Mouse (Mus musculus) MEL (cell line): ENCODE results near the gene Tmem269. TPM values are rescaled to one million over a fixed set of nuclear protein-coding genes. Genes with fewer than 3 reads are reported as not detected.

Source experiments
- DNase-seq: peaks from one replicate; pipeline ENCODE4 v3.0.0; 2011; ENCODE audit warnings: low read depth, low spot score
- H3K27ac ChIP-seq: 2 replicates; pipeline ENCODE4 v1.5.1; 2012; ENCODE audit warnings: low read depth, mild to moderate bottlenecking, control low read depth, low read length, moderate library complexity; ENCODE audit not compliant: control insufficient read depth
- H3K27me3 ChIP-seq, 2 experiments: fragments of 150-350 bp in 1 of 2; sonication (generic) in 1 of 2; 2 replicates each; pipeline ENCODE4 v1.6.1; 2012; ENCODE audit warnings: low read length in 2 of 2, mild to moderate bottlenecking in 2 of 2, improper control_type of control experiment in 1 of 2, moderate library complexity in 1 of 2; ENCODE audit not compliant: insufficient read depth in 2 of 2, control insufficient read depth in 1 of 2
- H3K36me3 ChIP-seq, 2 experiments: 2 replicates each; pipeline ENCODE4 v1.6.1; 2012 to 2014; ENCODE audit warnings: low read length in 2 of 2, improper control_type of control experiment in 1 of 2, inconsistent platforms in 1 of 2, mild to moderate bottlenecking in 1 of 2; ENCODE audit not compliant: insufficient read depth in 2 of 2, control insufficient read depth in 1 of 2
- H3K4me1 ChIP-seq, 2 experiments: fragments of 150-350 bp in 1 of 2; sonication (generic) in 1 of 2; 2 replicates each; pipeline ENCODE4 v1.6.1; 2012; ENCODE audit warnings: low read length in 2 of 2, improper control_type of control experiment in 1 of 2, mild to moderate bottlenecking in 1 of 2; ENCODE audit not compliant: insufficient read depth in 2 of 2, control insufficient read depth in 1 of 2
- H3K4me3 ChIP-seq, 2 experiments: fragments of 150-350 bp in 1 of 2; sonication (generic) in 1 of 2; 2 replicates each; pipeline ENCODE4 v1.5.1; 2012; ENCODE audit warnings: low read depth in 2 of 2, low read length in 2 of 2, mild to moderate bottlenecking in 2 of 2, moderate library complexity in 2 of 2, control low read depth in 1 of 2, improper control_type of control experiment in 1 of 2; ENCODE audit not compliant: control insufficient read depth in 1 of 2, insufficient read depth in 1 of 2
- H3K79me2 ChIP-seq: 2 replicates; pipeline ENCODE4 v1.6.1; 2012; ENCODE audit warnings: mild to moderate bottlenecking, low read length, moderate library complexity; ENCODE audit not compliant: control insufficient read depth, poor library complexity, insufficient read depth
- H3K9ac ChIP-seq: 2 replicates; pipeline ENCODE4 v1.6.1; 2012; ENCODE audit warnings: low read depth, mild to moderate bottlenecking, control low read depth, low read length, moderate library complexity; ENCODE audit not compliant: control insufficient read depth, poor library complexity, severe bottlenecking
- H3K9me3 ChIP-seq: fragments of 150-350 bp; sonication (generic); replicated peaks from 2 replicates; pipeline ENCODE4 v1.6.1; 2012; ENCODE audit warnings: mild to moderate bottlenecking, low read length, improper control_type of control experiment, moderate library complexity; ENCODE audit not compliant: insufficient read depth
- BHLHE40 ChIP-seq: IDR thresholded peaks from 2 replicates; pipeline ENCODE4 v1.6.1; 2012; ENCODE audit warnings: low read depth, mild to moderate bottlenecking, inconsistent platforms, low read length, improper control_type of control experiment, borderline replicate concordance
- CHD1 ChIP-seq: IDR thresholded peaks from 2 replicates; pipeline ENCODE4 v1.6.1; 2012; ENCODE audit warnings: low read depth, mild to moderate bottlenecking, inconsistent platforms, low read length, improper control_type of control experiment
- CHD2 ChIP-seq: IDR thresholded peaks from 2 replicates; pipeline ENCODE4 v1.6.1; 2011; ENCODE audit warnings: low read length, improper control_type of control experiment
- CTCF ChIP-seq, 3 experiments: IDR thresholded peaks in 2 of 3; conservative IDR thresholded peaks in 1 of 3; 2 replicates each; pipeline ENCODE4 v1.5.1; 2011 to 2012; ENCODE audit warnings: low read length in 3 of 3, low read depth in 2 of 3, mild to moderate bottlenecking in 2 of 3, improper control_type of control experiment in 1 of 3, inconsistent platforms in 1 of 3, mixed read lengths in 1 of 3, moderate library complexity in 1 of 3; ENCODE audit not compliant: control insufficient read depth in 1 of 3, insufficient read depth in 1 of 3, poor library complexity in 1 of 3, severe bottlenecking in 1 of 3
- E2F4 ChIP-seq: IDR thresholded peaks from 2 replicates; pipeline ENCODE4 v1.6.1; 2011; ENCODE audit warnings: low read depth, low read length, improper control_type of control experiment, borderline replicate concordance
- ELF1 ChIP-seq: IDR thresholded peaks from 2 replicates; pipeline ENCODE4 v1.6.1; 2014; ENCODE audit warnings: low read depth, mild to moderate bottlenecking, inconsistent platforms, low read length, improper control_type of control experiment, moderate library complexity
- EP300 ChIP-seq, 2 experiments: IDR thresholded peaks; 2 replicates each; pipeline ENCODE4 v1.6.1; 2011; ENCODE audit warnings: improper control_type of control experiment in 2 of 2, low read length in 2 of 2, low read depth in 1 of 2, mild to moderate bottlenecking in 1 of 2
- ETS1 ChIP-seq: IDR thresholded peaks from 2 replicates; pipeline ENCODE4 v1.6.1; 2012; ENCODE audit warnings: low read depth, mild to moderate bottlenecking, inconsistent platforms, low read length, improper control_type of control experiment, moderate library complexity
- GABPA ChIP-seq: IDR thresholded peaks from 2 replicates; pipeline ENCODE4 v1.6.1; 2012; ENCODE audit warnings: low read depth, mild to moderate bottlenecking, inconsistent platforms, low read length, improper control_type of control experiment, moderate library complexity
- GATA1 ChIP-seq: IDR thresholded peaks from 2 replicates; pipeline ENCODE4 v1.6.1; 2011; ENCODE audit warnings: low read depth, low read length, improper control_type of control experiment
- HCFC1 ChIP-seq: IDR thresholded peaks from 2 replicates; pipeline ENCODE4 v1.6.1; 2012; ENCODE audit warnings: low read depth, mild to moderate bottlenecking, inconsistent platforms, low read length, improper control_type of control experiment, moderate library complexity
- JUND ChIP-seq: IDR thresholded peaks from 2 replicates; pipeline ENCODE4 v1.6.1; 2011; ENCODE audit warnings: low read depth, mild to moderate bottlenecking, improper control_type of control experiment, low read length
- KAT2A ChIP-seq: conservative IDR thresholded peaks from 2 replicates; pipeline ENCODE4 v1.6.1; 2012; ENCODE audit warnings: low read depth, low read length, improper control_type of control experiment, inconsistent platforms
- MAFK ChIP-seq: IDR thresholded peaks from 2 replicates; pipeline ENCODE4 v1.6.1; 2011; ENCODE audit warnings: low read depth, mild to moderate bottlenecking, low read length, improper control_type of control experiment, borderline replicate concordance
- MAX ChIP-seq: IDR thresholded peaks from 2 replicates; pipeline ENCODE4 v1.6.1; 2011; ENCODE audit warnings: low read length, improper control_type of control experiment
- MAZ ChIP-seq: IDR thresholded peaks from 2 replicates; pipeline ENCODE4 v1.6.1; 2012; ENCODE audit warnings: low read depth, mild to moderate bottlenecking, inconsistent platforms, low read length, improper control_type of control experiment
- MEF2A ChIP-seq: IDR thresholded peaks from 2 replicates; pipeline ENCODE4 v1.6.1; 2014; ENCODE audit warnings: low read depth, mild to moderate bottlenecking, inconsistent platforms, low read length, improper control_type of control experiment; ENCODE audit not compliant: poor library complexity, insufficient replicate concordance, severe bottlenecking; ENCODE audit errors: extremely low read depth
- MXI1 ChIP-seq: IDR thresholded peaks from 2 replicates; pipeline ENCODE4 v1.6.1; 2011; ENCODE audit warnings: mild to moderate bottlenecking, low read depth, low read length, improper control_type of control experiment
- MYB ChIP-seq: IDR thresholded peaks from 2 replicates; pipeline ENCODE4 v1.6.1; 2011; ENCODE audit warnings: mild to moderate bottlenecking, low read depth, low read length, improper control_type of control experiment
- MYC ChIP-seq: IDR thresholded peaks from 2 replicates; pipeline ENCODE4 v1.6.1; 2011; ENCODE audit warnings: low read depth, mild to moderate bottlenecking, low read length, improper control_type of control experiment, moderate library complexity
- NELFE ChIP-seq: IDR thresholded peaks from 2 replicates; pipeline ENCODE4 v1.6.1; 2011; ENCODE audit warnings: low read depth, low read length, improper control_type of control experiment
- NRF1 ChIP-seq: IDR thresholded peaks from 2 replicates; pipeline ENCODE4 v1.6.1; 2014; ENCODE audit warnings: low read depth, mild to moderate bottlenecking, inconsistent platforms, low read length, improper control_type of control experiment, moderate library complexity; ENCODE audit not compliant: poor library complexity, insufficient read depth, severe bottlenecking
- POLR2A ChIP-seq, 2 experiments: IDR thresholded peaks; 2 replicates each; pipeline ENCODE4 v1.6.1; 2011 to 2012; ENCODE audit warnings: low read length in 2 of 2, mild to moderate bottlenecking in 2 of 2, control low read depth in 1 of 2, improper control_type of control experiment in 1 of 2, low read depth in 1 of 2, moderate library complexity in 1 of 2; ENCODE audit not compliant: control insufficient read depth in 1 of 2, insufficient read depth in 1 of 2, poor library complexity in 1 of 2
- POLR2AphosphoS2 ChIP-seq: IDR thresholded peaks from 2 replicates; pipeline ENCODE4 v1.6.1; 2011; ENCODE audit warnings: low read length, improper control_type of control experiment
- POLR2AphosphoS5 ChIP-seq: IDR thresholded peaks from 2 replicates; pipeline ENCODE4 v1.6.1; 2012; ENCODE audit warnings: low read depth, borderline replicate concordance, mild to moderate bottlenecking, inconsistent platforms, low read length, moderate library complexity, mixed read lengths
- RAD21 ChIP-seq: IDR thresholded peaks from 2 replicates; pipeline ENCODE4 v1.6.1; 2011; ENCODE audit warnings: mild to moderate bottlenecking, low read depth, low read length, improper control_type of control experiment
- RCOR1 ChIP-seq: IDR thresholded peaks from 2 replicates; pipeline ENCODE4 v1.6.1; 2012; ENCODE audit warnings: low read depth, mild to moderate bottlenecking, inconsistent platforms, low read length, improper control_type of control experiment
- SIN3A ChIP-seq: IDR thresholded peaks from 2 replicates; pipeline ENCODE4 v1.6.1; 2012; ENCODE audit warnings: low read length, improper control_type of control experiment, inconsistent platforms
- SMC3 ChIP-seq: IDR thresholded peaks from 2 replicates; pipeline ENCODE4 v1.6.1; 2011; ENCODE audit warnings: low read depth, low read length, improper control_type of control experiment
- TAL1 ChIP-seq: IDR thresholded peaks from 2 replicates; pipeline ENCODE4 v1.6.1; 2012; ENCODE audit warnings: mild to moderate bottlenecking, inconsistent platforms, low read length, moderate library complexity, mixed read lengths
- TBP ChIP-seq: IDR thresholded peaks from 2 replicates; pipeline ENCODE4 v1.8.0; 2011; ENCODE audit warnings: low read depth, low read length, improper control_type of control experiment
- TCF12 ChIP-seq: IDR thresholded peaks from 2 replicates; pipeline ENCODE4 v1.6.1; 2014; ENCODE audit warnings: low read depth, mild to moderate bottlenecking, inconsistent platforms, low read length, improper control_type of control experiment, moderate library complexity
- UBTF ChIP-seq: IDR thresholded peaks from 2 replicates; pipeline ENCODE4 v1.6.1; 2012; ENCODE audit warnings: low read depth, mild to moderate bottlenecking, inconsistent platforms, low read length, improper control_type of control experiment, moderate library complexity, borderline replicate concordance; ENCODE audit not compliant: insufficient read depth
- USF1 ChIP-seq: IDR thresholded peaks from 2 replicates; pipeline ENCODE4 v1.6.1; 2014; ENCODE audit warnings: low read depth, mild to moderate bottlenecking, inconsistent platforms, low read length, improper control_type of control experiment, moderate library complexity
- USF2 ChIP-seq, 2 experiments: IDR thresholded peaks; 2 replicates each; pipeline ENCODE4 v1.6.1; 2011 to 2012; ENCODE audit warnings: improper control_type of control experiment in 2 of 2, low read length in 2 of 2, borderline replicate concordance in 1 of 2, inconsistent platforms in 1 of 2, low read depth in 1 of 2, mild to moderate bottlenecking in 1 of 2; ENCODE audit not compliant: insufficient read depth in 1 of 2
- ZKSCAN1 ChIP-seq: IDR thresholded peaks from 2 replicates; pipeline ENCODE4 v1.6.1; 2012; ENCODE audit warnings: low read depth, mild to moderate bottlenecking, inconsistent platforms, low read length, improper control_type of control experiment, moderate library complexity
- ZMIZ1 ChIP-seq: IDR thresholded peaks from 2 replicates; pipeline ENCODE4 v1.6.1; 2012; ENCODE audit warnings: low read depth, mild to moderate bottlenecking, inconsistent platforms, low read length, improper control_type of control experiment, moderate library complexity
- ZNF384 ChIP-seq: IDR thresholded peaks from 2 replicates; pipeline ENCODE4 v1.6.1; 2012; ENCODE audit warnings: low read depth, mild to moderate bottlenecking, inconsistent platforms, low read length, improper control_type of control experiment
- polyA plus RNA-seq, 2 experiments: library from polyadenylated mRNA; stranded (reverse) in 1 of 2; unstranded in 1 of 2; fragments of >175 nt in 1 of 2; fragments of >200 nt in 1 of 2; gene quantifications; 2 replicates each; pipeline versions ENCODE4 v1.2.1 to v1.2.4; 2012; ENCODE audit warnings: low replicate concordance in 2 of 2, low read depth in 1 of 2; ENCODE audit not compliant: insufficient read length in 2 of 2, insufficient read depth in 1 of 2, missing spikeins in 1 of 2
- total RNA-seq: library from RNA; depleted of rRNA; stranded (reverse); fragments of 300-350 nt; gene quantifications from 2 replicates; pipeline ENCODE4 v1.2.3, GENCODE M21; 2012

Tmem269 gene
- total and polyA plus RNA-seq, 3 experiments = 0.07 TPM; not detected in 2

- H3K4me1 ChIP-seq = peaks cover 21 to 52% of the 10 kb centered on the region in 2 experiments
- H3K27ac ChIP-seq = peak overlapping the region; percentile 100
- H3K4me3 ChIP-seq = peak overlapping the region; percentile 74 to 96
- H3K27me3 ChIP-seq = no peaks in the 10 kb centered on the region
- H3K36me3 ChIP-seq = peaks cover 0 to 63% of the 10 kb centered on the region in 2 experiments; a peak in 2 of 4 replicates
- H3K9ac ChIP-seq = peak overlapping the region; percentile 98
- DNase-seq = peak; percentile 94
- peaks cover 43% of the 10 kb centered on the region for H3K79me2 ChIP-seq
- H3K9me3 ChIP-seq = no peaks in the 10 kb centered on the region
- TF ChIP-seq HCFC1 (no peak), SIN3A (peak; percentile 88), CTCF (IDR thresholded peaks at IDR 0.05 in 2 of 3, conservative IDR thresholded peaks at IDR 0.05 in 1 of 3; ENCODE audit: control insufficient read depth in 1 of 3, insufficient read depth in 1 of 3, low read depth in 2 of 3, low read length in 3 of 3, poor library complexity in 1 of 3, severe bottlenecking in 1 of 3) (no peak), ELF1 (no peak), MXI1 (peak; percentile 92), E2F4 (no peak), CHD2 (no peak), NELFE (0 out of 2 replicates have a peak, but pooled peaks have one; percentile 40), TAL1 (peak; percentile 86), CHD1 (no peak), NRF1 (no peak), ZKSCAN1 (no peak), BHLHE40 (peak; percentile 61; the same call in 1 of the 2 replicates), UBTF (no peak), RAD21 (no peak), MAFK (no peak), GABPA (no peak), POLR2A (IDR thresholded peaks at IDR 0.05; ENCODE audit: control insufficient read depth in 1 of 2, insufficient read depth in 1 of 2, low read depth in 1 of 2, low read length in 2 of 2, poor library complexity in 1 of 2) (peak; percentile 29 to 68; a peak in 2 of 4 replicates), EP300 (IDR thresholded peaks at IDR 0.05; ENCODE audit: low read depth in 1 of 2, low read length in 2 of 2) (peak; percentile 88 to 96), USF1 (no peak), ZNF384 (no peak), MYC (peak; percentile 94), ZMIZ1 (peak; percentile 47; the same call in 1 of the 2 replicates), RCOR1 (peak; percentile 66), ETS1 (peak; percentile 82), MYB (peak; percentile 86), MAZ (peak; percentile 50; the same call in 1 of the 2 replicates), MEF2A (no peak), POLR2AphosphoS5 (no peak), TCF12 (peak; percentile 93), SMC3 (no peak), KAT2A (no peak), MAX (peak; percentile 81), TBP (peak; percentile 86), POLR2AphosphoS2 (no peak; the same call in 1 of the 2 replicates), JUND (no peak), USF2 (IDR thresholded peaks at IDR 0.05; ENCODE audit: borderline replicate concordance in 1 of 2, insufficient read depth in 1 of 2, low read depth in 1 of 2, low read length in 2 of 2) (no peak), GATA1 (peak; percentile 94)
These were observed 27.4 kb downstream of the Tmem269 start for GRCm38 (mm10) chr4:119190618-119191017.
